Mouse (Mus musculus): ENCODE results near the gene Grap. TPM values are rescaled to one million over a fixed set of nuclear protein-coding genes. Genes with fewer than 3 reads are reported as not detected.

Grap gene
- polyA plus RNA-seq, 1 experiment from 2014 or later: 10.1 TPM

GRCm38 (mm10) chr11:61665401-61665800, 12.3 kb downstream of the Grap start:
- no peaks in the 10 kb centered on the region for H3K36me3 ChIP-seq (replicated peaks; ENCODE audit: control insufficient read depth, insufficient read depth)
- H3K9ac ChIP-seq: no peak overlapping the region
- no peak overlapping the region for H3K4me3 ChIP-seq (replicated peaks; ENCODE audit: low read length)
- no peak overlapping the region for H3K4me2 ChIP-seq (replicated peaks)
- DNase-seq (ENCODE audit: low spot score): no peak
- WGBS: 90% methylated on average over 4 of the region's 4 CpGs
- no peak for ATAC-seq (ENCODE audit: low FRiP score)
- H3K27ac ChIP-seq: no peak overlapping the region
- H3K4me1 ChIP-seq (replicated peaks; ENCODE audit: control insufficient read depth, insufficient read depth, low read length): no peaks in the 10 kb centered on the region
- H3K9me3 ChIP-seq (ENCODE audit: control insufficient read depth, low read length): no peaks in the 10 kb centered on the region
- H3K27me3 ChIP-seq (ENCODE audit: control insufficient read depth, insufficient read depth, low read length): no peaks in the 10 kb centered on the region

GRCm38 (mm10) chr11:61665991-61666799, 13.1 kb downstream of the Grap start:
- Histone ChIP-seq H3K4me3 (replicated peaks; ENCODE audit: low read length) (no peak overlapping the region), H3K27ac (no peak overlapping the region), H3K4me2 (replicated peaks) (no peak overlapping the region), H3K9me3 (ENCODE audit: control insufficient read depth, low read length) (no peaks in the 10 kb centered on the region), H3K36me3 (replicated peaks; ENCODE audit: control insufficient read depth, insufficient read depth) (no peaks in the 10 kb centered on the region), H3K27me3 (ENCODE audit: control insufficient read depth, insufficient read depth, low read length) (no peaks in the 10 kb centered on the region), H3K9ac (no peak overlapping the region), H3K4me1 (replicated peaks; ENCODE audit: control insufficient read depth, insufficient read depth, low read length) (no peaks in the 10 kb centered on the region)
- ATAC-seq (ENCODE audit: low FRiP score) (no peak), DNase-seq (ENCODE audit: low spot score) (peak; percentile 55)
- WGBS: 61% methylated on average over 7 of the region's 7 CpGs

- Histone ChIP-seq H3K4me1 (replicated peaks; ENCODE audit: control insufficient read depth, insufficient read depth, low read length) (no peaks in the 10 kb centered on the region), H3K9me3 (ENCODE audit: control insufficient read depth, low read length) (no peaks in the 10 kb centered on the region), H3K4me2 (replicated peaks) (no peak overlapping the region), H3K27me3 (ENCODE audit: control insufficient read depth, insufficient read depth, low read length) (no peaks in the 10 kb centered on the region), H3K9ac (no peak overlapping the region), H3K36me3 (replicated peaks; ENCODE audit: control insufficient read depth, insufficient read depth) (no peaks in the 10 kb centered on the region), H3K27ac (no peak overlapping the region), H3K4me3 (replicated peaks; ENCODE audit: low read length) (no peak overlapping the region)
- no peak for ATAC-seq (ENCODE audit: low FRiP score)
- WGBS: 82% methylated on average over 5 of the region's 5 CpGs
- no peak for DNase-seq (ENCODE audit: low spot score)
These were observed 14.2 kb downstream of the Grap start for GRCm38 (mm10) chr11:61667248-61667647.

- Histone ChIP-seq H3K36me3 (replicated peaks; ENCODE audit: control insufficient read depth, insufficient read depth) (no peaks in the 10 kb centered on the region), H3K27ac (no peak overlapping the region), H3K9me3 (ENCODE audit: control insufficient read depth, low read length) (no peaks in the 10 kb centered on the region), H3K9ac (no peak overlapping the region), H3K4me3 (replicated peaks; ENCODE audit: low read length) (no peak overlapping the region), H3K4me2 (replicated peaks) (no peak overlapping the region), H3K4me1 (replicated peaks; ENCODE audit: control insufficient read depth, insufficient read depth, low read length) (no peaks in the 10 kb centered on the region), H3K27me3 (ENCODE audit: control insufficient read depth, insufficient read depth, low read length) (no peaks in the 10 kb centered on the region)
- no peak for ATAC-seq (ENCODE audit: low FRiP score)
- no peak for DNase-seq (ENCODE audit: low spot score)
- 87% methylated on average over 5 of the region's 5 CpGs for WGBS
These were observed 14.7 kb downstream of the Grap start for GRCm38 (mm10) chr11:61667782-61668181.

- H3K4me2 ChIP-seq (replicated peaks): no peak overlapping the region
- no peaks in the 10 kb centered on the region for H3K27me3 ChIP-seq (ENCODE audit: control insufficient read depth, insufficient read depth, low read length)
- H3K9ac ChIP-seq: no peak overlapping the region
- H3K27ac ChIP-seq: no peak overlapping the region
- H3K4me1 ChIP-seq (replicated peaks; ENCODE audit: control insufficient read depth, insufficient read depth, low read length): 0 out of 2 replicates have a peak, but pooled peaks cover 4% of the 10 kb centered on the region
- H3K4me3 ChIP-seq (replicated peaks; ENCODE audit: low read length): no peak overlapping the region
- H3K36me3 ChIP-seq (replicated peaks; ENCODE audit: control insufficient read depth, insufficient read depth): no peaks in the 10 kb centered on the region
- DNase-seq (ENCODE audit: low spot score) (no peak), ATAC-seq (ENCODE audit: low FRiP score) (no peak)
- H3K9me3 ChIP-seq (ENCODE audit: control insufficient read depth, low read length): no peaks in the 10 kb centered on the region
- 88% methylated on average over 14 of the region's 14 CpGs for WGBS
These were observed 16.7 kb downstream of the Grap start for GRCm38 (mm10) chr11:61669492-61670490.

GRCm38 (mm10) chr11:61671781-61672383, 18.8 kb downstream of the Grap start:
- no peak overlapping the region for H3K27ac ChIP-seq
- H3K36me3 ChIP-seq (replicated peaks; ENCODE audit: control insufficient read depth, insufficient read depth): no peaks in the 10 kb centered on the region
- 0 out of 2 replicates have a peak, but pooled peaks cover 7% of the 10 kb centered on the region for H3K4me1 ChIP-seq (replicated peaks; ENCODE audit: control insufficient read depth, insufficient read depth, low read length)
- H3K9ac ChIP-seq: no peak overlapping the region
- no peaks in the 10 kb centered on the region for H3K9me3 ChIP-seq (ENCODE audit: control insufficient read depth, low read length)
- H3K4me3 ChIP-seq (replicated peaks; ENCODE audit: low read length): no peak overlapping the region
- ATAC-seq (ENCODE audit: low FRiP score) (no peak), DNase-seq (ENCODE audit: low spot score) (no peak)
- H3K4me2 ChIP-seq (replicated peaks): no peak overlapping the region
- 69% methylated on average over 19 of the region's 19 CpGs for WGBS
- H3K27me3 ChIP-seq (ENCODE audit: control insufficient read depth, insufficient read depth, low read length): no peaks in the 10 kb centered on the region

- Histone ChIP-seq H3K4me2 (replicated peaks) (no peak overlapping the region), H3K27me3 (ENCODE audit: control insufficient read depth, insufficient read depth, low read length) (no peaks in the 10 kb centered on the region), H3K9ac (no peak overlapping the region), H3K4me3 (replicated peaks; ENCODE audit: low read length) (no peak overlapping the region), H3K9me3 (ENCODE audit: control insufficient read depth, low read length) (no peaks in the 10 kb centered on the region), H3K27ac (no peak overlapping the region), H3K4me1 (replicated peaks; ENCODE audit: control insufficient read depth, insufficient read depth, low read length) (0 out of 2 replicates have a peak, but pooled peaks cover 7% of the 10 kb centered on the region), H3K36me3 (replicated peaks; ENCODE audit: control insufficient read depth, insufficient read depth) (no peaks in the 10 kb centered on the region)
- DNase-seq (ENCODE audit: low spot score): no peak
- WGBS: 25% methylated on average over 7 of the region's 8 CpGs
- ATAC-seq (ENCODE audit: low FRiP score): no peak
These were observed 20.6 kb downstream of the Grap start for GRCm38 (mm10) chr11:61673686-61674085.

GRCm38 (mm10) chr11:61674151-61674838, 21.2 kb downstream of the Grap start:
- WGBS: 22% methylated on average over 19 of the region's 19 CpGs
- Histone ChIP-seq H3K4me2 (replicated peaks) (peak overlapping the region; percentile 19; the same call in 1 of the 2 replicates), H3K4me3 (replicated peaks; ENCODE audit: low read length) (no peak overlapping the region), H3K27ac (no peak overlapping the region), H3K4me1 (replicated peaks; ENCODE audit: control insufficient read depth, insufficient read depth, low read length) (0 out of 2 replicates have a peak, but pooled peaks cover 7% of the 10 kb centered on the region), H3K9me3 (ENCODE audit: control insufficient read depth, low read length) (no peaks in the 10 kb centered on the region), H3K36me3 (replicated peaks; ENCODE audit: control insufficient read depth, insufficient read depth) (no peaks in the 10 kb centered on the region), H3K9ac (no peak overlapping the region), H3K27me3 (ENCODE audit: control insufficient read depth, insufficient read depth, low read length) (no peaks in the 10 kb centered on the region)
- ATAC-seq (ENCODE audit: low FRiP score) (0 out of 2 replicates have a peak, but pooled peaks have one; percentile 24), DNase-seq (ENCODE audit: low spot score) (no peak)
